Mouse (Mus musculus) neural tube, embryonic 15.5 days (tissue): ENCODE results near the gene Cfap77. TPM values are rescaled to one million over a fixed set of nuclear protein-coding genes. Genes with fewer than 3 reads are reported as not detected.
"Not testable (repeated sequence)": the region's sequence is repeated elsewhere in the genome, so short reads cannot be mapped to it uniquely, and the experiment has no call there.

Experiments
- ATAC-seq: fragments of 200-750 bp; cut with Nextera tagmentation; 2 replicates; pipeline ENCODE4 v1.8.0; 2017; ENCODE audit warnings: mild to moderate bottlenecking, moderate TSS enrichment, moderate library complexity; ENCODE audit not compliant: low FRiP score
- H3K27ac ChIP-seq: fragments of 300-500 bp; sonication (generic); replicated peaks from 2 replicates; pipeline ENCODE4 v1.5.1; 2015; ENCODE audit warnings: mild to moderate bottlenecking, inconsistent platforms
- H3K27me3 ChIP-seq: fragments of 300-500 bp; sonication (generic); replicated peaks from 2 replicates; pipeline ENCODE4 v1.6.1; 2015; ENCODE audit warnings: inconsistent platforms
- H3K36me3 ChIP-seq: fragments of 300-500 bp; sonication (generic); 2 replicates; pipeline ENCODE4 v1.6.1; 2015; ENCODE audit warnings: inconsistent platforms
- H3K4me1 ChIP-seq: fragments of 300-500 bp; sonication (generic); 2 replicates; pipeline ENCODE4 v1.6.1; 2015; ENCODE audit warnings: inconsistent platforms
- H3K4me2 ChIP-seq: fragments of 300-500 bp; sonication (generic); 2 replicates; pipeline ENCODE4 v1.6.1; 2015; ENCODE audit warnings: inconsistent platforms, mild to moderate bottlenecking, moderate library complexity
- H3K4me3 ChIP-seq: fragments of 300-500 bp; sonication (generic); replicated peaks from 2 replicates; pipeline ENCODE4 v1.5.1; 2015; ENCODE audit warnings: mild to moderate bottlenecking, inconsistent platforms
- H3K9ac ChIP-seq: fragments of 300-500 bp; sonication (generic); replicated peaks from 2 replicates; pipeline ENCODE4 v1.6.1; 2015; ENCODE audit warnings: mild to moderate bottlenecking, inconsistent platforms
- H3K9me3 ChIP-seq: fragments of 300-500 bp; sonication (generic); replicated peaks from 2 replicates; pipeline ENCODE4 v1.6.1; 2016; ENCODE audit warnings: inconsistent platforms
- WGBS: fragments of 180-500 bp; shearing (Covaris S2); methylation state at CpG from one replicate; pipeline ENCODE4 v1.1.7; 2015; ENCODE audit warnings: mixed read lengths; 5-methylcytosine and 5-hydroxymethylcytosine counted together
- polyA plus RNA-seq: library from polyadenylated mRNA; unstranded; fragments of >200 nt; fragmentation: Nextera tagmentation; extraction: Ambion mirVana; gene quantifications from 2 replicates; pipeline ENCODE4 v1.2.1, GENCODE M21; 2015

The Cfap77 gene
- 0.47 and 0.49 TPM in 2 replicates for polyA plus RNA-seq

DNA sequence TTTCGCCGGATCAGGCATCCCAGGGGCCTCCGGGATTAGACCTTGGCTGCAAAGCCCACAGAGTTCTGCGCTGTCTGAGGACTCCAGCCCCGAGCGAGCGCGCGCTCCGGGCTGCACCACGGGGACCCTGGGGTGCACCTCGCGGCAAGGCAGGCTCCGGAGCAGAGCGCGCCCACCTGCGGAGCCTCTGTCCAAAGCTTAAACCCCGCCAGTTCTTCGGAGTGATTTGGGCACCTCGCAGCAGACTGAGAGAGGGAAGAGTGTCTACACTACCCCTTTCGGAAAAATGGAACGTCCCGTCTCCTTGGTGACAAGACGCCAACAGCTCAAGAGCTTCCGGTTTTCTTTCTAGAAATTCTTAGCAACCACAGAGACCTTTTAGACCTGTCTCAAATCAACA, at the start of gene Cfap77:
TSS of gene Cfap77 (minus strand) at position 76 of the 400 bp plus-strand sequence.
- 0 out of 2 replicates have a peak, but pooled peaks have one; percentile 29 for ATAC-seq
- Histone ChIP-seq H3K27ac (no peak within 1 kb of the TSS), H3K4me3 (peak within 1 kb of the TSS; percentile 51), H3K4me1 (peaks cover 15% of the 10 kb centered on the region), H3K36me3 (no peaks in the 10 kb centered on the region), H3K27me3 (peaks cover 47% of the 10 kb centered on the region), H3K4me2 (peak within 1 kb of the TSS; percentile 89), H3K9ac (peak within 1 kb of the TSS; percentile 47; the same call in 1 of the 2 replicates), H3K9me3 (no peaks in the 10 kb centered on the region)
- WGBS, result under 1% methylated on average over 25 of the region's 25 CpGs

DNA sequence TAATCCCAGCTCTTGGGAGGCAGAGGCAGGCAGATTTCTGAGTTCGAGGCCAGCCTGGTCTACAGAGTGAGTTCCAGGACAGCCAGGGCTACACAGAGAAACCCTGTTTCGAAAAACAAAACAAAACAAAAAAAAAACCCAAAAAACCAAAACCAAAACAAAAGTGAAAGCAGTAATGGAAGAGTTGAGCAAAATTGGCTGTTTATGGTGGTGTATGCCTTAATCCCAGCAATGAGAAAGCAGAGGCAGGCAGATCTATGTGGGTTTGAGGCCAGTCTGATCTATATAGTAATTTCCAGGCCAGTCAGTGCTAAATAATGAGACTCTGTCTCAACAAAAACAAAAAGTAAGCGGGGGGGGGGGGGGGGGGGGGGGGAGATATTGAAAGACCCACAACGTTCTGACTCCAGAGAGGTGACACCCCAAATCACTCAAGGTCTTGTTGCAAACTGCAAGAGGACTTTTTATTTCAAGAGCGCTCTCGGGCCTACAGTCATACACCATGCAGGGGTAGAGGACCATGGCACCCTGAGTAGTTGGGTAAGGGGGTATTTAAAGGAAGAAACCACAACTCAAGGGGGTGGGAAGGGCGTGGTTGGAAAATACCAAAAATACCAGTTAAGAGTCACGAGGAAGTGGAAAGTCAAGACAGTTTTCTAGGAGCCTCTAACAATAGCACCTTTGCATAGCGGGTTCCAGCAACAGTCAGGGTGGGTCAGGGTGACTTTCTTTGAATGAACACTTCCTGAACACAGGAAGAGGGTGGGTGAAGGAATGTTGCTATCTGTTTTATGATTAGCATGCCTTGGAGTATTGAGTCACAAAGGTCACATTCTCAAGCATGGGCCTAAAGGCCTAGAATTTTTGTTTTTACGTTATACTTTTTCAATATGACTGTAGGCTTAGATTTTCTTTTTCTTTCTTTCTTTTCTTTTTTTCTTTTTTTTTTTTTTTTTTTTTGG, 47.8 kb upstream of the Cfap77 start:
- H3K4me3 ChIP-seq, H3K27me3 ChIP-seq, H3K9ac ChIP-seq, H3K36me3 ChIP-seq, ATAC-seq, H3K9me3 ChIP-seq, H3K4me1 ChIP-seq, H3K27ac ChIP-seq, H3K4me2 ChIP-seq: not testable (repeated sequence)
- WGBS, result 92% methylated on average over 9 of the region's 10 CpGs

DNA sequence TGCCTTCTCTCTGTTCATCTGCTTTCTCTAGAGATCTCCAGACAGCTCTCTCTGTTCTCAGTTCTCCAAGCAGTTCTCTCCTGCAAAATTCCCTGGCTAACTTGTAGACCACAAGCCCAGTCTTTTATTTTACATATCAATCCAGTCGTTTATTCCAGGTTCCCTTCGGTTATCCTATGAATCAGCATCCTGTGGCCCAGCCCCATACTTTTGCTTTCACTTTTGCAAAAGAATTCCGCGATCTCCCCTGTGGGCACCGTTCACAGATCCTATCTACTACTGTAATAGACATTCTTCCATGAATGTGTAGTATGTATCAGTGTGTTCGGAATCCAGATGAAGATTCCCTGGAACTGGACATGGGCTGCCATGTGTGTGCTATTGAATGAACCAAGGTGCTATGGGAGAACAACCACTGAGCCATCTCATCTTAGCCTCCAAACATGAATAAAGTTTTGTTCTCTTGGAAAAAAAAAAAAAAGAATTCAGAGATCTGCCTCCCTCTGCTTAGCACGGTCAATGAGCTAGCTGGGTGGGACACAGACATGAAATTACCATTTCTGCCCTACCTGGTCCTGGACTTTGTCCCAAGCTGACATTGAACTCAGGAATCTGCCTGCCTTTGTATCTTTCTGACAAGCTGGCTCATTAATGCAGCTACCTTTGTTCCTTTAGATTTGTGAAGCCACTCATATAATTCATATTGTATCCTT, 46.1 kb upstream of the Cfap77 start:
- WGBS, result 80% methylated on average over 7 of the region's 7 CpGs
- Histone ChIP-seq H3K9ac (no peak overlapping the region), H3K4me2 (no peak overlapping the region), H3K27ac (no peak overlapping the region), H3K27me3 (no peaks in the 10 kb centered on the region), H3K4me1 (no peaks in the 10 kb centered on the region), H3K9me3 (no peaks in the 10 kb centered on the region), H3K36me3 (no peaks in the 10 kb centered on the region), H3K4me3 (no peak overlapping the region)
- ATAC-seq, result no peak

DNA sequence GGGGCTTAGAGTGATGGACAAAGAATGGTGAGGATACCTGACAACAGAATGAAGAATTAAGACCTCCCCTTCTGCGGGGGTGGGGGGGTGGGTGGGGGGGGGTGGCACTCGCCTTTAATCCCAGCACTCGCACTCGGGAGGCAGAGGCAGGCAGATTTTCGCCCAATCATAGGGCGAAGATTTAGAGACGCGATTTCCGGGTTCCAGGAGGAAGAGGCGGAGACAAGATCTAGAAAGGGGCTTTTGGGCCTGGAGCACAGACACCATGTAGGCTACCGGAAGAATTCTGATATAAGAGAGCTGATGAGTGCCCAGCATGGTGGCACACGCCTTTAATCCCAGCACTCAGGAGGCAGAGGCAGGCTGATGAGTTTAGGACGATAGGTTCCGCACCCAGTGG, 44.8 kb upstream of the Cfap77 start:
- Histone ChIP-seq H3K9me3 (no peaks in the 10 kb centered on the region), H3K4me2 (no peak overlapping the region), H3K4me3 (no peak overlapping the region), H3K27ac (no peak overlapping the region), H3K9ac (no peak overlapping the region), H3K36me3 (no peaks in the 10 kb centered on the region), H3K27me3 (no peaks in the 10 kb centered on the region), H3K4me1 (no peaks in the 10 kb centered on the region)
- ATAC-seq, result no peak
- WGBS, result 92% methylated on average over 14 of the region's 14 CpGs

- ATAC-seq, result no peak
- H3K36me3 ChIP-seq, result no peaks in the 10 kb centered on the region
- whole genome bisulfite sequencing, result 30% methylated on average over 8 of the region's 8 CpGs
These were observed 43.9 kb upstream of the Cfap77 start for GRCm38 (mm10) chr2:29098786-29099185.

DNA sequence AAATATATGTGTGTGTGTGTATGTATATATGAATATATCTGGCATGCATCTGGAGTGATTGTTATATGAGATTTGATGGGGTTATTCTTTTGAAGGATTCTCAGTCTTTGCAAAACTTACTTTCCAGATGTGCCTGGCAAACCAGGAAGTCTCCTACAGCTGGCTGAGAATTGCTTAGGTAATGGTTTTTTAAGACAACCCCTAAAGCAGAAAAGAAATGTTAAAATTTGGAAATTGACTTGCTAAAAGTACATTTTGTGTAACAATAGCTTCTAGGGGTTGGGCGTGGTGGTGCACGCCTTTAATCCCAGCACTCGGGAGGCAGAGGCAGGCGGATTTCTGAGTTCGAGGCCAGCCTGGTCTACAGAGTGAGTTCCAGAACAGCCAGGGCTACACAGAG, 43.1 kb upstream of the Cfap77 start:
- WGBS, result over 99% methylated on average over 5 of the region's 5 CpGs
- H3K27ac ChIP-seq, H3K36me3 ChIP-seq, H3K4me1 ChIP-seq, H3K4me3 ChIP-seq, H3K27me3 ChIP-seq, ATAC-seq, H3K4me2 ChIP-seq, H3K9me3 ChIP-seq, H3K9ac ChIP-seq: not testable (repeated sequence)

More at GRCm38 (mm10) chr2:29098786-29099185, 43.9 kb upstream of the Cfap77 start:
- H3K27ac ChIP-seq, result no peak overlapping the region
- no peaks in the 10 kb centered on the region for H3K4me1 ChIP-seq
- no peak overlapping the region for H3K9ac ChIP-seq
- no peaks in the 10 kb centered on the region for H3K27me3 ChIP-seq
- no peaks in the 10 kb centered on the region for H3K9me3 ChIP-seq
- no peak overlapping the region for H3K4me2 ChIP-seq
- H3K4me3 ChIP-seq, result no peak overlapping the region

- H3K9me3 ChIP-seq, result no peaks in the 10 kb centered on the region
- no peak overlapping the region for H3K4me3 ChIP-seq
- no peak overlapping the region for H3K9ac ChIP-seq
- no peaks in the 10 kb centered on the region for H3K4me1 ChIP-seq
- H3K27me3 ChIP-seq, result no peaks in the 10 kb centered on the region
- WGBS, result 82% methylated on average over 3 of the region's 3 CpGs
- no peaks in the 10 kb centered on the region for H3K36me3 ChIP-seq
- no peak for ATAC-seq
- H3K4me2 ChIP-seq, result no peak overlapping the region
- no peak overlapping the region for H3K27ac ChIP-seq
These were observed 42.6 kb upstream of the Cfap77 start for GRCm38 (mm10) chr2:29097465-29097864.

- Histone ChIP-seq H3K36me3 (no peaks in the 10 kb centered on the region), H3K27ac (no peak overlapping the region), H3K4me2 (no peak overlapping the region), H3K4me1 (no peaks in the 10 kb centered on the region), H3K9ac (no peak overlapping the region), H3K4me3 (no peak overlapping the region), H3K9me3 (no peaks in the 10 kb centered on the region), H3K27me3 (no peaks in the 10 kb centered on the region)
- ATAC-seq, result no peak
- 69% methylated on average over 4 of the region's 4 CpGs for WGBS
These were observed 41.9 kb upstream of the Cfap77 start for GRCm38 (mm10) chr2:29096751-29097150.

DNA sequence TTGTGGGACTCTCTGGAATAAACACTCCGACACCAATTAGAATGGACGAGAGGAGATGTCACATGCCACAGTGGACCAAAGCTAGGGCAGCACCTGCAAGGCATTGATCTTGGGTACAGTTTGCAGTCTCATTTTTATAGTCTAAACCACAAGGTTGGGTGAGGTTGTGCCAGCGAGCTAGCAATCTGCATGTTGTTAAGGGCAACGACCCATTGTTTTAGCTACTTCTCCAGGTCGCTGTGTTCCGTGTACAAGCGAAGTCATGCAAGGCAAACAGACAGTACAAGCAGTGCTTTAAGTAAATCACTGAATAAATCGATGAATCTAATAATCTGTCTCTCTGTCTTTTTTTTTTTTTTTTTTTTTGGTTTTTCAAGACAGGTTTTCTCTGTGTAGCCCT, 40.8 kb upstream of the Cfap77 start:
- no peak overlapping the region for H3K4me2 ChIP-seq
- H3K4me1 ChIP-seq, result no peaks in the 10 kb centered on the region
- no peaks in the 10 kb centered on the region for H3K36me3 ChIP-seq
- 87% methylated on average over 8 of the region's 8 CpGs for WGBS
- no peak overlapping the region for H3K4me3 ChIP-seq
- no peak overlapping the region for H3K9ac ChIP-seq
- no peaks in the 10 kb centered on the region for H3K27me3 ChIP-seq
- no peaks in the 10 kb centered on the region for H3K9me3 ChIP-seq
- H3K27ac ChIP-seq, result no peak overlapping the region
- no peak for ATAC-seq

- H3K4me1 ChIP-seq, H3K4me3 ChIP-seq, ATAC-seq, H3K27me3 ChIP-seq, H3K27ac ChIP-seq, H3K4me2 ChIP-seq, H3K9ac ChIP-seq, H3K9me3 ChIP-seq: not testable (repeated sequence)
- WGBS, result 83% methylated on average over 6 of the region's 6 CpGs
- peaks cover 27% of the 10 kb centered on the region for H3K36me3 ChIP-seq
These were observed 34.4 kb upstream of the Cfap77 start for GRCm38 (mm10) chr2:29089276-29089675.

GRCm38 (mm10) chr2:29086026-29086425, 31.2 kb upstream of the Cfap77 start:
- peaks cover 58% of the 10 kb centered on the region for H3K36me3 ChIP-seq
- ATAC-seq, result no peak
- no peak overlapping the region for H3K4me2 ChIP-seq
- 97% methylated on average over 7 of the region's 7 CpGs for WGBS
- H3K9ac ChIP-seq, result no peak overlapping the region
- H3K4me1 ChIP-seq, result no peaks in the 10 kb centered on the region
- H3K27ac ChIP-seq, result no peak overlapping the region
- no peak overlapping the region for H3K4me3 ChIP-seq
- H3K9me3 ChIP-seq, result no peaks in the 10 kb centered on the region
- H3K27me3 ChIP-seq, result no peaks in the 10 kb centered on the region

DNA sequence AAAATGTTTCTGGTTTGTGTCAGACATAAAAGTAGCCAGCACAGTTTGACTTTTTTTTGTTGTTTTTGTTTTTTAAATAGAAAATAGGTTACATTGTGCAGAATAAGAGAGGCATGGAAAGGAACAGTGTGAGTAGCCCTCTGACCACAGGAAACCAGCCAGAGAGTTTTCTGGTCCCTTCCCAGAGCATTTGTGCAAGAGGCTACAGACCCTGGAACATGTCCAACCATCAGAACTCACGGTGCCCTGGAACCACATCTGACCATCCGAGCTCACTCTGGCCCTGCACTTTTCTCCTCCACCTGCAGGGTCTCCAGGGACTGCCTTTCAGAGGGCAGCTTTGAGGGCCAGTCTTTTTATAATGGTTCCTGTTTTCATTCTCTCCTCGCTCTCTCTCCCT, 27.1 kb upstream of the Cfap77 start:
- WGBS, result 77% methylated on average over 3 of the region's 3 CpGs
- Histone ChIP-seq H3K9me3 (no peaks in the 10 kb centered on the region), H3K27ac (no peak overlapping the region), H3K4me3 (no peak overlapping the region), H3K27me3 (no peaks in the 10 kb centered on the region), H3K9ac (no peak overlapping the region), H3K4me2 (no peak overlapping the region), H3K4me1 (no peaks in the 10 kb centered on the region), H3K36me3 (peaks cover 88% of the 10 kb centered on the region)
- no peak for ATAC-seq
